Mouse (Mus musculus): ENCODE data around the gene R3hdm2.

R3hdm2 gene

GRCm38 (mm10) chr10:127516576-127517260 lies 136.6 kb downstream of the R3hdm2 start:
- no peak for DNase-seq (ENCODE audit: low read depth, low spot score)

GRCm38 (mm10) chr10:127517941-127518340 lies 137.8 kb downstream of the R3hdm2 start:
- no peak for DNase-seq (ENCODE audit: low read depth, low spot score)

- no peak for DNase-seq (ENCODE audit: low read depth, low spot score)
Measured at GRCm38 (mm10) chr10:127519041-127519701, 139.0 kb downstream of the R3hdm2 start.

GRCm38 (mm10) chr10:127519903-127520713 lies 140.0 kb downstream of the R3hdm2 start:
- no peak for DNase-seq (ENCODE audit: low read depth, low spot score)

GRCm38 (mm10) chr10:127520714-127521357 lies 140.7 kb downstream of the R3hdm2 start:
- DNase-seq (ENCODE audit: low read depth, low spot score), result no peak

- DNase-seq (ENCODE audit: low read depth, low spot score), result no peak
Measured at GRCm38 (mm10) chr10:127521611-127522080, 141.5 kb downstream of the R3hdm2 start.

GRCm38 (mm10) chr10:127522088-127522581 lies 142.0 kb downstream of the R3hdm2 start, which contains the start of gene Shmt2:
Gene Shmt2 (minus strand): TSS chr10:127522444.
- peak; percentile 88 for DNase-seq (ENCODE audit: low read depth, low spot score)

- no peak for DNase-seq (ENCODE audit: low read depth, low spot score)
Measured at GRCm38 (mm10) chr10:127524646-127525255, 144.6 kb downstream of the R3hdm2 start.

GRCm38 (mm10) chr10:127526048-127526447 lies 145.9 kb downstream of the R3hdm2 start:
- DNase-seq (ENCODE audit: low read depth, low spot score), result no peak

GRCm38 (mm10) chr10:127526681-127527080 lies 146.6 kb downstream of the R3hdm2 start:
- DNase-seq (ENCODE audit: low read depth, low spot score), result no peak

GRCm38 (mm10) chr10:127527481-127527880 lies 147.4 kb downstream of the R3hdm2 start:
- no peak for DNase-seq (ENCODE audit: low read depth, low spot score)

- DNase-seq (ENCODE audit: low read depth, low spot score), result no peak
Measured at GRCm38 (mm10) chr10:127530945-127531344, 150.8 kb downstream of the R3hdm2 start.

- no peak for DNase-seq (ENCODE audit: low read depth, low spot score)
Measured at GRCm38 (mm10) chr10:127531548-127531947, 151.4 kb downstream of the R3hdm2 start.

GRCm38 (mm10) chr10:127534036-127534928 lies 154.2 kb downstream of the R3hdm2 start, which contains the start of gene Nxph4:
Gene Nxph4 (minus strand): TSS chr10:127534559.
- DNase-seq (ENCODE audit: low read depth, low spot score), result no peak

GRCm38 (mm10) chr10:127534929-127535384 lies 154.8 kb downstream of the R3hdm2 start:
- DNase-seq (ENCODE audit: low read depth, low spot score), result no peak

GRCm38 (mm10) chr10:127536586-127537314 lies 156.6 kb downstream of the R3hdm2 start:
- no peak for DNase-seq (ENCODE audit: low read depth, low spot score)

GRCm38 (mm10) chr10:127537854-127538583 lies 157.9 kb downstream of the R3hdm2 start:
- DNase-seq (ENCODE audit: low read depth, low spot score), result peak; percentile 50

- DNase-seq (ENCODE audit: low read depth, low spot score), result no peak
Measured at GRCm38 (mm10) chr10:127541510-127541909, 161.4 kb downstream of the R3hdm2 start.
